Mouse (Mus musculus) C2C12 (cell line): ENCODE measurements around the gene Rab40c. TPM values are rescaled to one million over a fixed set of nuclear protein-coding genes. Genes with fewer than 3 reads are reported as not detected.

Source experiments
- H3K27me3 ChIP-seq: one replicate; pipeline ENCODE4 v1.6.1; 2011; ENCODE audit not compliant: control insufficient read depth, insufficient read depth, insufficient read length
- H3K36me3 ChIP-seq: one replicate; pipeline ENCODE4 v1.6.1; 2011; ENCODE audit not compliant: control insufficient read depth, insufficient read depth
- H3K4me3 ChIP-seq: one replicate; pipeline ENCODE4 v1.5.1; 2011; ENCODE audit warnings: mild to moderate bottlenecking, control low read depth; ENCODE audit not compliant: poor library complexity, insufficient read depth, severe bottlenecking
- H3K79me2 ChIP-seq: one replicate; pipeline ENCODE4 v1.6.1; 2011; ENCODE audit not compliant: control insufficient read depth, insufficient read depth
- H3K79me3 ChIP-seq: one replicate; pipeline ENCODE4 v1.6.1; 2011; ENCODE audit warnings: low read depth, control low read depth
- H3ac ChIP-seq: one replicate; pipeline ENCODE3; 2011; ENCODE audit warnings: low read depth; ENCODE audit not compliant: control insufficient read depth, insufficient read length
- CEBPB ChIP-seq: IDR thresholded peaks from one replicate; pipeline ENCODE4 v1.6.1; 2011; ENCODE audit warnings: low read depth, mild to moderate bottlenecking, control low read depth, moderate library complexity
- CTCF ChIP-seq: IDR thresholded peaks from one replicate; pipeline ENCODE4 v1.5.1; 2011; ENCODE audit not compliant: control insufficient read depth, insufficient read depth, insufficient read length
- FOSL1 ChIP-seq: IDR thresholded peaks from one replicate; pipeline ENCODE4 v1.8.0; 2011; ENCODE audit warnings: mild to moderate bottlenecking, low read length; ENCODE audit not compliant: poor library complexity, insufficient read depth, severe bottlenecking
- MAX ChIP-seq: IDR thresholded peaks from one replicate; pipeline ENCODE4 v1.6.1; 2011; ENCODE audit warnings: mild to moderate bottlenecking, control low read depth
- MYOD1 ChIP-seq: IDR thresholded peaks from one replicate; pipeline ENCODE4 v1.6.1; 2011; ENCODE audit warnings: low read depth; ENCODE audit not compliant: control insufficient read depth, insufficient read length
- MYOG ChIP-seq: IDR thresholded peaks from one replicate; pipeline ENCODE4 v1.6.1; 2011; ENCODE audit not compliant: control insufficient read depth, insufficient read length; ENCODE audit errors: extremely low read depth
- USF1 ChIP-seq: IDR thresholded peaks from one replicate; pipeline ENCODE4 v1.6.1; 2011; ENCODE audit warnings: low read depth, mild to moderate bottlenecking, control low read depth, moderate library complexity
- polyA plus RNA-seq: library from polyadenylated mRNA; unstranded; fragments of >200 nt; fragmentation: generic; extraction: Trizol; gene quantifications from one replicate; pipeline ENCODE4 v1.2.1, GENCODE M21; 2012; ENCODE audit warnings: missing spikeins

Gene Rab40c
- polyA plus RNA-seq, 1 experiment: 14.4 TPM

DNA sequence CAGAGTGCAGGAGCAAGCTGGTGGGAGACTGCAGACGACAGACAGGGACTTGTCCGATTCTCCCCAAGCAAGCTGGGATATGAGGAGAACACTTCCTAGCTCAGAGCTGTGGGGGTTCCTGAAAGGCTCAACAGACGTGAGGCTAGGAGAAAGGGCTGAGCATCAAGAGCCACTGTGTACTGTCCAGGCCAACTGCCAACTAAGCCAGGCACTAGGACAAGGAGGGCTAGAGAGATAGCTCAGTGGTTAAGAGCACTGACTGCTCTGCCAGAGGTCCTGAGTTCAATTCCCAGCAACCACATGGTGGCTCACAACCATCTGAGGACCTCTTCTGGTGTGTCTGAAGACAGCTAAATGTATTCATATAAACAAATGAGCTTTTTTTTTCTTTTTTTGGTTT is 77.0 kb downstream of the Rab40c start:
- Histone ChIP-seq H3K36me3 (peaks cover 41% of the 10 kb centered on the region), H3K79me3 (peaks cover 5% of the 10 kb centered on the region), H3ac (no peak overlapping the region), H3K79me2 (peaks cover 23% of the 10 kb centered on the region), H3K27me3 (no peaks in the 10 kb centered on the region), H3K4me3 (no peak overlapping the region)
- TF ChIP-seq CTCF: no peak
- no peak for TF ChIP-seq MAX
- TF ChIP-seq FOSL1: no peak
- no peak for TF ChIP-seq CEBPB
- no peak for TF ChIP-seq USF1
- no peak for TF ChIP-seq MYOD1
- TF ChIP-seq MYOG: no peak

DNA sequence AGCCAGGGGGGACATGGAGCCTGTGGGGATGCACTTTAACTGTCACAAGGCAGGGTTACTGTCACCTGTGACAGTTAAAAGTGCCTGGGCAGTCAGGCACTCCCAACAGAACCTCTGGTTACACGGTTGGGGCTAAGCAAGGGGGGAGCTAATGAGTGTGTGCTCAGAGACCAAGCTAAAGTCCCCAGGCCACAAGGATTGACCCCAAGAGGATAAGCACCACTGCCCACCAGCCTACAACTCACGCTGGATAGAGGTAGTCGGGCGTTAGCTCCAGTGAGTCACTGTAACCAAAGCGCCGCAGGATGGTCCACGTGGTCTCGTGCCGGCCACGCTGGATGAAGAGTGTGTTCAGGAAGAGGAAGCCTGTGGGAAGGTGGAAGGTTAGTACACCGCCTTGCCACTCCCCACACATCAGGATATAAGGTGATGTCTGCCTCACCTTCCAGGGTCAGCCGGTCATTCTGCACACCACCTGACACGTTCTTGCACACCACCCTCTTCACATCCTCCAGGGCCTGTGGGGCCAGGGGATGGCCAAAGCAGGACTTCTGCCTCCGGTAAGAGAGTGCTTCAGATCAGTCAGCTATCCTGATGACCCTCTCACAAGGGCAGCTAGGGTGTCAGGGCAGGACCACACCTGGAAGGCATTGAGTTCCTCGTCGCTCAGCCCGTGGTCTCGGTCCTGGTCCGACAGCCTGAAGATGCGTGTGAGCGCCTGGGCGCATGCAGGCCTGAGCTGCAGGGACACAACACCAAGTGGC is 78.2 kb downstream of the Rab40c start, which contains the start of gene Gm20683:
Gm20683 (minus strand) TSS at position 647 of the 764 bp plus-strand sequence.
- Histone ChIP-seq H3K4me3 (no peak within 1 kb of the TSS), H3K27me3 (no peaks in the 10 kb centered on the region), H3ac (no peak within 1 kb of the TSS), H3K36me3 (peaks cover 41% of the 10 kb centered on the region), H3K79me2 (peaks cover 23% of the 10 kb centered on the region), H3K79me3 (peaks cover 5% of the 10 kb centered on the region)
- no peak for TF ChIP-seq FOSL1
- no peak for TF ChIP-seq CTCF
- TF ChIP-seq MYOG: no peak
- no peak for TF ChIP-seq MYOD1
- no peak for TF ChIP-seq CEBPB
- TF ChIP-seq MAX: no peak
- TF ChIP-seq USF1: no peak

DNA sequence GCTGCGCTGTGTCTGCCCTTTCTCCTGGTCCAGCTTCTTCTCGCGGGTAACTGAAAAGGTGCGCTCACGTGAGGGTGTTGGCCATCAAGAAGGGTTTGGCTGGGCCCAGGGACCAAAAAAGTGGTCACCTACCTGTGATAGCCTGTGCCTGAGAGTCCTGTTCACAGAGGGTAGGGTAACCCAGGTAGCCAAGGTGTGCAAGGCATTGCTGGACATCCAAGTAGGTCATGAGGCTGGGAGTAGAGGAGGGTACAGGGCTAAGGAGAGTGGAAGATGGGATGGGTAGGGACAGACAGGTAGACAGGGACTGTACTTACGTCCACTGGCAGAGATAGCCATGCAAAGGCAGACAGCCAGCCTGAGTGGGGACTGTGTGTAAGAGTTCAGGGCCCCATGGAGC is 79.0 kb downstream of the Rab40c start:
- peaks cover 23% of the 10 kb centered on the region for H3K79me2 ChIP-seq
- H3K27me3 ChIP-seq: no peaks in the 10 kb centered on the region
- H3K79me3 ChIP-seq: peaks cover 5% of the 10 kb centered on the region
- H3ac ChIP-seq: no peak overlapping the region
- H3K36me3 ChIP-seq: peaks cover 38% of the 10 kb centered on the region
- TF ChIP-seq FOSL1 (no peak), MYOD1 (no peak), MYOG (no peak), CTCF (no peak), USF1 (no peak), CEBPB (no peak), MAX (no peak)
- H3K4me3 ChIP-seq: no peak overlapping the region

DNA sequence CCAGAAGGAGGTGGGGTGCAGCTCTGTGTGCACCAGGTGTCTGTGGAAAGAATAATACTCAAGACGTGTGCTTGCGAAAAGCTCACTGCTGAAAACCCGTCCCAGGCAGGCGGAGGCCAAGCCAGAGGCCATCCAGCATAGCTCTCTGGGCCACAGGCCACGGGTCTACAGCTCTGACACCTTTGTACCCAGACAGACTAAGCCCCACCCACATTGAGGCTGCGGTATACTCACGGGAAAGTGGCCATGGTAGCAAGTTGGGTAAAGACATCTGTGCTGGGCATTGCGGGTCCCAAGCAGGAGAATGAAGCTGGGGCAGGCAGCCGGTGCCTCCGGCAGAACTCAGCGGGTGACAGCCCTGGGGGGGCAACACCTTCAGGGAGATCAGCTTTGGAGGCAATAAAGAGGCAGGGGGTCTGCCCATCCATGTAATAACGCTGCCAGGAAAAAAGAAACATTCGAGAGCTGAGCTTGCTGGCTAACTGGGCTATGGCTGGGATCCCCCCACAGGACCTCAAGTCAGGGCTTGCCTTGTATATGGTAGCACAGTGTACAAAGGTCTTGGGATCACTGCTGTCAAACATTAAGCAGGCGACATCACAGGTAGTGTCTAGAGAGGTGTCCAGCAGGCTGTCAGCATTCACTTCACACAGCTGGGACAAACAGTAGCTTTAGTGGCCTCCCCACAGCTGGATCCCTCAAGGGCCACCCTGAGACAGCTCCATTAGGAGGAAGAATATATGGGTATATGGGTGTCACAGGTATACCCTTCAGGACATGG is 79.9 kb downstream of the Rab40c start:
- peaks cover 39% of the 10 kb centered on the region for H3K36me3 ChIP-seq
- H3ac ChIP-seq: no peak overlapping the region
- TF ChIP-seq FOSL1 (no peak), MYOG (no peak), MAX (no peak), USF1 (no peak), MYOD1 (no peak), CTCF (no peak), CEBPB (no peak)
- peaks cover 5% of the 10 kb centered on the region for H3K79me3 ChIP-seq
- H3K4me3 ChIP-seq: no peak overlapping the region
- H3K27me3 ChIP-seq: no peaks in the 10 kb centered on the region
- peaks cover 32% of the 10 kb centered on the region for H3K79me2 ChIP-seq

DNA sequence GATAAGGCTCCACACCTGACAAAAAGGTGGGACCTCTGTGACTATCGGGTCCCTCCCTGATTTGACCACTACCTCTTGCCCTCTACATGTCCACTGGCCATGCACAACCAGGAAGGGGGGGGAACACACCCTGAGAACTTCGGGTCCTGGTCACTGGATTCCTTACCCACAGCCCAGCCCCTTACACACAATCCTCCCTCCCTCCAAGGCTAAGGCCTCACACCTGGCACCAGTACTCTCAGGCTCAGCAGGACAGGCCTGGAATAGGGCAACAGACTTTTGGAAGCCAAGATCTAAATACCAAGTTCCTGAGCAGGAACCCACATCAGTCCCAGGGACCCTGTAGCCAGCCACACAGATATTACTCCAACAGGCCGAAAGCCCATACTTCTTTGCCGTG is 80.6 kb downstream of the Rab40c start:
- Histone ChIP-seq H3ac (no peak overlapping the region), H3K27me3 (no peaks in the 10 kb centered on the region), H3K79me2 (peaks cover 36% of the 10 kb centered on the region), H3K79me3 (peaks cover 9% of the 10 kb centered on the region), H3K36me3 (peaks cover 40% of the 10 kb centered on the region), H3K4me3 (no peak overlapping the region)
- no peak for TF ChIP-seq MAX
- TF ChIP-seq FOSL1: no peak
- no peak for TF ChIP-seq MYOG
- no peak for TF ChIP-seq MYOD1
- TF ChIP-seq CTCF: no peak
- TF ChIP-seq CEBPB: no peak
- no peak for TF ChIP-seq USF1
